Mouse (Mus musculus) midbrain, embryonic 16.5 days (tissue): ENCODE measurements at regions not wholly inside any gene's neighbourhood (a gene's known extent, or its start where the extent isn't known, plus 50 kb on each side); places are given as distances from the start of the nearest gene placed in this dataset.

ENCODE experiments used
- ATAC-seq: fragments of 200-750 bp; cut with Nextera tagmentation; 2 replicates; pipeline ENCODE4 v1.8.0; 2017; ENCODE audit warnings: moderate TSS enrichment
- H3K27ac ChIP-seq: fragments of 300-500 bp; sonication (generic); 2 replicates; pipeline ENCODE4 v1.5.1; 2014; ENCODE audit warnings: mild to moderate bottlenecking, low read length, mixed read lengths
- H3K27me3 ChIP-seq: fragments of 300-500 bp; sonication (generic); 2 replicates; pipeline ENCODE4 v1.6.1; 2014; ENCODE audit warnings: low read depth, low read length, mixed read lengths; ENCODE audit not compliant: control insufficient read depth, insufficient read depth
- H3K36me3 ChIP-seq: fragments of 300-500 bp; sonication (generic); 2 replicates; pipeline ENCODE4 v1.6.1; 2014; ENCODE audit warnings: mild to moderate bottlenecking, low read length, moderate library complexity, mixed read lengths; ENCODE audit not compliant: control insufficient read depth, insufficient read depth
- H3K4me1 ChIP-seq: fragments of 300-500 bp; sonication (generic); 2 replicates; pipeline ENCODE4 v1.6.1; 2014; ENCODE audit warnings: mild to moderate bottlenecking, low read length, mixed read lengths; ENCODE audit not compliant: control insufficient read depth, insufficient read depth
- H3K4me2 ChIP-seq: fragments of 300-500 bp; sonication (generic); 2 replicates; pipeline ENCODE4 v1.6.1; 2014; ENCODE audit warnings: mild to moderate bottlenecking, low read length, mixed read lengths
- H3K4me3 ChIP-seq: fragments of 300-500 bp; sonication (generic); 2 replicates; pipeline ENCODE4 v1.5.1; 2014; ENCODE audit warnings: low read depth, mild to moderate bottlenecking, low read length, moderate library complexity, mixed read lengths
- H3K9ac ChIP-seq: fragments of 300-500 bp; sonication (generic); 2 replicates; pipeline ENCODE4 v1.6.1; 2014; ENCODE audit warnings: low read depth, low read length, mixed read lengths
- H3K9me3 ChIP-seq: fragments of 300-500 bp; sonication (generic); replicated peaks from 2 replicates; pipeline ENCODE4 v1.6.1; 2014; ENCODE audit warnings: mild to moderate bottlenecking, low read length, mixed read lengths; ENCODE audit not compliant: control insufficient read depth, poor library complexity, severe bottlenecking
- WGBS: fragments of 180-500 bp; shearing (Covaris S2); extraction: QIAGEN DNeasy Blood & Tissue Kit; methylation state at CpG from one replicate; pipeline ENCODE4 v1.1.7; 2014; 5-methylcytosine and 5-hydroxymethylcytosine counted together

- no peak overlapping the region for H3K4me3 ChIP-seq
- H3K9me3 ChIP-seq, result no peaks in the 10 kb centered on the region
- no peak overlapping the region for H3K9ac ChIP-seq
- no peak overlapping the region for H3K27ac ChIP-seq
- H3K4me2 ChIP-seq, result no peak overlapping the region
- H3K36me3 ChIP-seq, result no peaks in the 10 kb centered on the region
- 0 out of 2 replicates have a peak, but pooled peaks cover 2% of the 10 kb centered on the region for H3K4me1 ChIP-seq
- no peak for ATAC-seq
- no peaks in the 10 kb centered on the region for H3K27me3 ChIP-seq
- WGBS, result 51% methylated on average over 2 of the region's 2 CpGs
Observed at GRCm38 (mm10) chr8:100446677-100447350, 1030.5 kb upstream of the Cdh8 start.
